Mouse (Mus musculus) lung, adult 2 months (tissue): Measurements from ENCODE around the gene Gna13.

Experiments
- CTCF ChIP-seq: fragments of 200-500 bp; IDR thresholded peaks from 2 replicates; pipeline ENCODE4 v1.5.1; 2011; ENCODE audit warnings: mild to moderate bottlenecking, low read length, control low read depth; ENCODE audit not compliant: insufficient read depth
- POLR2A ChIP-seq: fragments of 200-500 bp; IDR thresholded peaks from 2 replicates; pipeline ENCODE4 v1.6.1; 2011; ENCODE audit warnings: low read depth, mild to moderate bottlenecking, control low read depth, low read length, borderline replicate concordance; ENCODE audit errors: extremely low read depth

DNA sequence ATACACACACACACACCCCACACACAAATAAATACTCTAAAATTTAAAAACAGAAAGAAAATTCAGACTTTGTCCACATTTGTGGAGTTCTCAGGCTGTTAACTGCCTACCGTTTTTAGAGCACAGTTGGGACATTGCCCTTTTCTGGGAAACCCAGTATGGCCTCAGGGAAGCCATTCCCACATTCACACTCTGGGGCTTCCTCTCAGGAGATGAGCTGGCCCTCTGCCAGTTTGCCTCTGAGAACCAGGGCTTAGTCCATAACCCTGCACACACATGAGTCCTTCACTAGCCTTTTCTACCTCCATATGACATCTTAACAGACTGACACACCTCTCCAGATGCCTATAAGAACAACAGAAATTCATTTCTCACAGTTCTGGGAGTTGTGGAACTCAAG is 60.7 kb downstream of the Gna13 start:
- TF ChIP-seq CTCF (no peak), POLR2A (no peak)
